In the genomic region with DNA sequence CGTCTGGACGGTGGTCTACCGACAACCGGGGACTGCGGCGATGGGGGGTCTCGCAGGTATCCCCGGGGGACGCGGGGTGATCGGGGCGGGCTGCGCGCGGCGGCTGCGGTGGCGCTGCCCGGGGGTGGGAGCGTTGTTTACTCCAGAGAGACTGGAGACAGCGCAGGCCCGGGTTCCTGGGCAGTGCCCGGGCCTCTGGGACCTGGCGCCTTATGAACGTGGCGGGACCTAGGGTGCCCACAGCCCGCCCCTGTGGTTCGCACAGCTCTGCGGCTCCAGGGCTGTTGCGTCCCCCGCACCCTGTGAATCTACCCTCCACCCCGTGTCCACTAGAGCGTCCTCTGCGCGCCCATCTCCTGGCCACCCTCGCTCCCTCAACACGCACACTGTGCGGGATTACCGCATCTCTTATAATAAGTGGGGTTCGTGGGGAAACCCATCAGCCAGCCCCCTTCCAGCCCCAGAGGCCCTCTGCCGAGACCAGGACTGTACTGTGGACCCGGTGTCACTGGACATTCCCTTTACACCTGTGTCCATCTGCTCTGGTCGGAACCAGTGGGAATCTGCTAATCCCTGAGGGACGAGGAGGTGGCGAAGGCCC, we compare ENCODE assay signal across 8 mouse cellular contexts. TPM values are rescaled to one million over a fixed set of nuclear protein-coding genes. Genes with fewer than 3 reads are reported as not detected.
A peak's percentile ranks its signal among the peaks of the same experiment; 100 is the strongest.
DNase-seq lines count a peak whose midpoint lies in the region; ATAC-seq lines count a peak whose summit lies in the region.

No protein-coding gene starts in this region.

- peak; percentile 60 for ATAC-seq in hindbrain, embryonic 16.5 days

- peak overlapping the region; percentile 94 for H3K9ac ChIP-seq in hindbrain, embryonic 16.5 days (ENCODE audit: low read depth, low read length)

- peak; percentile 49 to 52 for DNase-seq in frontal cortex, postnatal 36 days (ENCODE audit: low spot score in 2 of 2)
- no peak for DNase-seq in frontal cortex, adult 2 months (ENCODE audit: extremely low spot score in 1 of 2, low spot score in 1 of 2)
- DNase-seq in 3T3-L1 (ENCODE audit: low read depth, low spot score), result peak; percentile 43
- DNase-seq in cerebellum, adult 9-11 months, result peak; percentile 67
- DNase-seq in left cerebral cortex, postnatal 10 days (ENCODE audit: extremely low spot score in 1 of 2, low spot score in 2 of 2), result no peak
- DNase-seq in urinary bladder, adult 2 months (ENCODE audit: low spot score), result no peak

- peaks cover 39% of the 10 kb centered on the region for H3K4me1 ChIP-seq in hindbrain, embryonic 16.5 days (ENCODE audit: control insufficient read depth, insufficient read depth, low read depth, low read length)
- H3K4me1 ChIP-seq in megakaryocyte, embryonic 14.5 days, result peaks cover 71% of the 10 kb centered on the region

- H3K36me3 ChIP-seq in hindbrain, embryonic 16.5 days (ENCODE audit: control insufficient read depth, insufficient read depth, low read length), result no peaks in the 10 kb centered on the region
- H3K36me3 ChIP-seq in megakaryocyte, embryonic 14.5 days (replicated peaks; ENCODE audit: low read length), result peaks cover 18% of the 10 kb centered on the region

- H3K4me2 ChIP-seq in hindbrain, embryonic 16.5 days (ENCODE audit: low read length), result peak overlapping the region; percentile 84

- intact Hi-C loops in left cerebral cortex, postnatal 10 days (cut with DNase I), result loop anchor here (5.0 kb wide), 1 partner anchor 168 kb away; no protein-coding TSS in a partner anchor

- no peaks in the 10 kb centered on the region; the same call in 1 of the 2 replicates for H3K27me3 ChIP-seq in hindbrain, embryonic 16.5 days (replicated peaks; ENCODE audit: control insufficient read depth, insufficient read depth, low read length)
- H3K27me3 ChIP-seq in megakaryocyte, embryonic 14.5 days (replicated peaks), result no peaks in the 10 kb centered on the region

- no peaks in the 10 kb centered on the region for H3K9me3 ChIP-seq in hindbrain, embryonic 16.5 days (ENCODE audit: control insufficient read depth, low read length)
- H3K9me3 ChIP-seq in megakaryocyte, embryonic 14.5 days, result no peaks in the 10 kb centered on the region

- H3K4me3 ChIP-seq in hindbrain, embryonic 16.5 days (ENCODE audit: low read length), result peak overlapping the region; percentile 85
- H3K4me3 ChIP-seq in megakaryocyte, embryonic 14.5 days (replicated peaks), result peak overlapping the region; percentile 98

- WGBS in hindbrain, embryonic 16.5 days, result 7% methylated on average over 37 of the region's 45 CpGs

- H3K27ac ChIP-seq in hindbrain, embryonic 16.5 days (ENCODE audit: low read depth, low read length), result peak overlapping the region; percentile 74

RNA-seq across cellular contexts. Expression of gene Slc48a1, which starts 6.3 kb away (rescaled TPM):
- polyA plus RNA-seq in frontal cortex, adult 2 months (2012; rRNA removed), result 107 and 117 TPM in 2 replicates
- 118 and 122 TPM in 2 replicates for polyA plus RNA-seq in hindbrain, embryonic 16.5 days (2015; fragmentation: Nextera tagmentation; extraction: Ambion mirVana)
- polyA plus RNA-seq in megakaryocyte, embryonic 14.5 days (2012; ENCODE audit: insufficient read depth, low replicate concordance), result 58.7 and 61.4 TPM in 2 replicates
- 100 to 1,000 TPM; 122 to 127 TPM for total RNA-seq in left cerebral cortex, postnatal 10 days (2021)
- 72.4 and 91.1 TPM in 2 replicates for polyA plus RNA-seq in urinary bladder, adult 2 months (2012; rRNA removed)

RNA-seq across cellular contexts. Expression of gene Rapgef3, which starts 16.9 kb away (rescaled TPM):
- 69.2 and 78.4 TPM in 2 replicates for polyA plus RNA-seq in frontal cortex, adult 2 months (2012; rRNA removed)
- 17.8 and 18.4 TPM in 2 replicates for polyA plus RNA-seq in hindbrain, embryonic 16.5 days (2015; fragmentation: Nextera tagmentation; extraction: Ambion mirVana)
- 2.3 and 4.5 TPM in 2 replicates for polyA plus RNA-seq in megakaryocyte, embryonic 14.5 days (2012; ENCODE audit: insufficient read depth, low replicate concordance)
- total RNA-seq in left cerebral cortex, postnatal 10 days (2021), result 10 to 100 TPM; 22.6 to 24.5 TPM
- 17.8 and 19.2 TPM in 2 replicates for polyA plus RNA-seq in urinary bladder, adult 2 months (2012; rRNA removed)

RNA-seq across cellular contexts. Expression of gene Endou, which starts 53.5 kb away (rescaled TPM):
- polyA plus RNA-seq in frontal cortex, adult 2 months (2012; rRNA removed), result 1.0 and 1.5 TPM in 2 replicates
- 0.14 and 0.41 TPM in 2 replicates for polyA plus RNA-seq in hindbrain, embryonic 16.5 days (2015; fragmentation: Nextera tagmentation; extraction: Ambion mirVana)
- polyA plus RNA-seq in megakaryocyte, embryonic 14.5 days (2012; ENCODE audit: insufficient read depth, low replicate concordance), result 0.09 TPM in 1 of 2 replicates, not detected in the other
- under 1 TPM; 0.20 to 0.54 TPM for total RNA-seq in left cerebral cortex, postnatal 10 days (2021)
- 1.7 and 2.1 TPM in 2 replicates for polyA plus RNA-seq in urinary bladder, adult 2 months (2012; rRNA removed)

RNA-seq across cellular contexts. Expression of gene Hdac7, which starts 59.6 kb away (rescaled TPM):
- 50.2 and 57.5 TPM in 2 replicates for polyA plus RNA-seq in frontal cortex, adult 2 months (2012; rRNA removed)
- 25.2 and 27.4 TPM in 2 replicates for polyA plus RNA-seq in hindbrain, embryonic 16.5 days (2015; fragmentation: Nextera tagmentation; extraction: Ambion mirVana)
- polyA plus RNA-seq in megakaryocyte, embryonic 14.5 days (2012; ENCODE audit: insufficient read depth, low replicate concordance), result 26.8 and 31.2 TPM in 2 replicates
- total RNA-seq in left cerebral cortex, postnatal 10 days (2021), result 10 to 100 TPM; 21.5 to 23.5 TPM
- polyA plus RNA-seq in urinary bladder, adult 2 months (2012; rRNA removed), result 45.3 and 45.8 TPM in 2 replicates

Comparison
In these comparisons a context has a peak if more than half of its experiments do, and no peak if none do; other contexts are left out.
1. DNase-seq: peak in frontal cortex, postnatal 36 days (2 of 2), 3T3-L1 (single experiment) and cerebellum, adult 9-11 months (single experiment); none in frontal cortex, adult 2 months (0 of 2), left cerebral cortex, postnatal 10 days (0 of 2) and urinary bladder, adult 2 months (single experiment).